Mouse (Mus musculus): ENCODE results near the gene Gan. TPM values are rescaled to one million over a fixed set of nuclear protein-coding genes. Genes with fewer than 3 reads are reported as not detected.

The Gan gene
- polyA plus RNA-seq, 1 experiment = 4.1 TPM

GRCm38 (mm10) chr8:117178676-117179075, 20.7 kb downstream of the Gan start:
- Histone ChIP-seq H3K27ac (ENCODE audit: control insufficient read depth, insufficient read depth, low read depth, low read length) (no peak overlapping the region), H3K4me1 (ENCODE audit: control insufficient read depth, insufficient read depth, low read length) (no peaks in the 10 kb centered on the region), H3K36me3 (ENCODE audit: control insufficient read depth, insufficient read depth, low read length) (no peaks in the 10 kb centered on the region), H3K4me3 (ENCODE audit: control insufficient read depth, low read depth, low read length) (no peak overlapping the region), H3K27me3 (ENCODE audit: control insufficient read depth, insufficient read depth, low read length) (no peaks in the 10 kb centered on the region)
- no peak for TF ChIP-seq CTCF (IDR thresholded peaks at IDR 0.05; ENCODE audit: control insufficient read depth, insufficient read depth, insufficient replicate concordance, low read depth, low read length)
- no peak for TF ChIP-seq POLR2A (IDR thresholded peaks at IDR 0.05; ENCODE audit: control insufficient read depth, low read depth, low read length)

- Histone ChIP-seq H3K4me1 (ENCODE audit: control insufficient read depth, insufficient read depth, low read length) (no peaks in the 10 kb centered on the region), H3K4me3 (ENCODE audit: control insufficient read depth, low read depth, low read length) (no peak overlapping the region), H3K27ac (ENCODE audit: control insufficient read depth, insufficient read depth, low read depth, low read length) (no peak overlapping the region), H3K27me3 (ENCODE audit: control insufficient read depth, insufficient read depth, low read length) (no peaks in the 10 kb centered on the region), H3K36me3 (ENCODE audit: control insufficient read depth, insufficient read depth, low read length) (no peaks in the 10 kb centered on the region)
- no peak for TF ChIP-seq CTCF (IDR thresholded peaks at IDR 0.05; ENCODE audit: control insufficient read depth, insufficient read depth, insufficient replicate concordance, low read depth, low read length)
- TF ChIP-seq POLR2A (IDR thresholded peaks at IDR 0.05; ENCODE audit: control insufficient read depth, low read depth, low read length) = no peak
These were observed 24.8 kb downstream of the Gan start for GRCm38 (mm10) chr8:117182746-117183145.

GRCm38 (mm10) chr8:117183664-117184377, 25.9 kb downstream of the Gan start:
- H3K36me3 ChIP-seq (ENCODE audit: control insufficient read depth, insufficient read depth, low read length) = no peaks in the 10 kb centered on the region; the same call in 1 of the 2 replicates
- H3K27me3 ChIP-seq (ENCODE audit: control insufficient read depth, insufficient read depth, low read length) = no peaks in the 10 kb centered on the region
- no peak overlapping the region for H3K27ac ChIP-seq (ENCODE audit: control insufficient read depth, insufficient read depth, low read depth, low read length)
- H3K4me3 ChIP-seq (ENCODE audit: control insufficient read depth, low read depth, low read length) = no peak overlapping the region
- no peak for TF ChIP-seq POLR2A (IDR thresholded peaks at IDR 0.05; ENCODE audit: control insufficient read depth, low read depth, low read length)
- no peak for TF ChIP-seq CTCF (IDR thresholded peaks at IDR 0.05; ENCODE audit: control insufficient read depth, insufficient read depth, insufficient replicate concordance, low read depth, low read length)
- H3K4me1 ChIP-seq (ENCODE audit: control insufficient read depth, insufficient read depth, low read length) = no peaks in the 10 kb centered on the region

GRCm38 (mm10) chr8:117194355-117194754, 36.4 kb downstream of the Gan start:
- Histone ChIP-seq H3K36me3 (ENCODE audit: control insufficient read depth, insufficient read depth, low read length) (no peaks in the 10 kb centered on the region; the same call in 1 of the 2 replicates), H3K4me1 (ENCODE audit: control insufficient read depth, insufficient read depth, low read length) (no peaks in the 10 kb centered on the region), H3K27ac (ENCODE audit: control insufficient read depth, insufficient read depth, low read depth, low read length) (no peak overlapping the region), H3K27me3 (ENCODE audit: control insufficient read depth, insufficient read depth, low read length) (no peaks in the 10 kb centered on the region), H3K4me3 (ENCODE audit: control insufficient read depth, low read depth, low read length) (no peak overlapping the region)
- TF ChIP-seq POLR2A (IDR thresholded peaks at IDR 0.05; ENCODE audit: control insufficient read depth, low read depth, low read length) (no peak), CTCF (IDR thresholded peaks at IDR 0.05; ENCODE audit: control insufficient read depth, insufficient read depth, insufficient replicate concordance, low read depth, low read length) (no peak)

- Histone ChIP-seq H3K36me3 (ENCODE audit: control insufficient read depth, insufficient read depth, low read length) (no peaks in the 10 kb centered on the region; the same call in 1 of the 2 replicates), H3K4me3 (ENCODE audit: control insufficient read depth, low read depth, low read length) (no peak overlapping the region), H3K27me3 (ENCODE audit: control insufficient read depth, insufficient read depth, low read length) (no peaks in the 10 kb centered on the region), H3K27ac (ENCODE audit: control insufficient read depth, insufficient read depth, low read depth, low read length) (no peak overlapping the region), H3K4me1 (ENCODE audit: control insufficient read depth, insufficient read depth, low read length) (no peaks in the 10 kb centered on the region)
- TF ChIP-seq CTCF (IDR thresholded peaks at IDR 0.05; ENCODE audit: control insufficient read depth, insufficient read depth, insufficient replicate concordance, low read depth, low read length) (no peak), POLR2A (IDR thresholded peaks at IDR 0.05; ENCODE audit: control insufficient read depth, low read depth, low read length) (no peak)
These were observed 38.7 kb downstream of the Gan start for GRCm38 (mm10) chr8:117196593-117196992.

GRCm38 (mm10) chr8:117197551-117197950, 39.6 kb downstream of the Gan start:
- Histone ChIP-seq H3K36me3 (ENCODE audit: control insufficient read depth, insufficient read depth, low read length) (no peaks in the 10 kb centered on the region; the same call in 1 of the 2 replicates), H3K27me3 (ENCODE audit: control insufficient read depth, insufficient read depth, low read length) (no peaks in the 10 kb centered on the region), H3K4me3 (ENCODE audit: control insufficient read depth, low read depth, low read length) (no peak overlapping the region), H3K27ac (ENCODE audit: control insufficient read depth, insufficient read depth, low read depth, low read length) (no peak overlapping the region), H3K4me1 (ENCODE audit: control insufficient read depth, insufficient read depth, low read length) (no peaks in the 10 kb centered on the region)
- TF ChIP-seq CTCF (IDR thresholded peaks at IDR 0.05; ENCODE audit: control insufficient read depth, insufficient read depth, insufficient replicate concordance, low read depth, low read length) (no peak), POLR2A (IDR thresholded peaks at IDR 0.05; ENCODE audit: control insufficient read depth, low read depth, low read length) (no peak)

- H3K27ac ChIP-seq (ENCODE audit: control insufficient read depth, insufficient read depth, low read depth, low read length) = no peak overlapping the region
- no peaks in the 10 kb centered on the region; the same call in 1 of the 2 replicates for H3K36me3 ChIP-seq (ENCODE audit: control insufficient read depth, insufficient read depth, low read length)
- H3K4me3 ChIP-seq (ENCODE audit: control insufficient read depth, low read depth, low read length) = no peak overlapping the region
- no peaks in the 10 kb centered on the region for H3K27me3 ChIP-seq (ENCODE audit: control insufficient read depth, insufficient read depth, low read length)
- no peaks in the 10 kb centered on the region for H3K4me1 ChIP-seq (ENCODE audit: control insufficient read depth, insufficient read depth, low read length)
- TF ChIP-seq CTCF (IDR thresholded peaks at IDR 0.05; ENCODE audit: control insufficient read depth, insufficient read depth, insufficient replicate concordance, low read depth, low read length) = no peak; the same call in 1 of the 2 replicates
- TF ChIP-seq POLR2A (IDR thresholded peaks at IDR 0.05; ENCODE audit: control insufficient read depth, low read depth, low read length) = no peak
These were observed 40.4 kb downstream of the Gan start for GRCm38 (mm10) chr8:117198141-117198935.
